Mouse (Mus musculus): ENCODE measurements around the gene Aig1.

- TF ChIP-seq CTCF (IDR thresholded peaks at IDR 0.05; ENCODE audit: extremely low read depth, insufficient read length, insufficient replicate concordance, low read depth, low read length): no peak
- no peak for TF ChIP-seq POLR2A (IDR thresholded peaks at IDR 0.05; ENCODE audit: low read depth, low read length)
Observed at GRCm38 (mm10) chr10:13631796-13632195, 237.0 kb downstream of the Aig1 start.
